Mouse (Mus musculus): ENCODE results near the gene Eipr1.

- no peak for TF ChIP-seq EP300 (IDR thresholded peaks at IDR 0.05)
- TF ChIP-seq CTCF (IDR thresholded peaks at IDR 0.05): peak; percentile 38
Observed at GRCm38 (mm10) chr12:28784355-28784754, 32.8 kb downstream of the Eipr1 start.

All from lung, postnatal 0 days (tissue).